Mouse (Mus musculus): Measurements from ENCODE around the gene Elmo2.

DNA sequence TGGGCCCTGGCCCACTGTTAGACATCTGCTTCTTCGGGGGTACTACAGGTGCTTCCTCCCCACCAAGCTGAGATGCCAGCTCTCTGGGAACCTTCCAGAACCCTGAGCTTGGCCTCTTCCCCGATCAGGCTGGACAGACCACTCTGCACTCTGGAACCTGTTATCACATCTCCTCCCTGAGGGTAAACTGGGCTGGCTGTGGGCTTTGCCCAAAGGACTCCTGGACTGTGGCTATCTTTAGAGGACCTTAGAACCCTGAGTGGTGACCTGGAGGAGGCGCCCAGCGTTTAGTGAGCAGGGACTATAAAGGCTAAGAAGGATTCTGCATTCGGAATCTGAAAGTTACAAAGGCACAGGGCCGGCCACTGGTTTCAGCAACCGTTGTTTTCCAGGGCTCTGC is 41.9 kb downstream of the Elmo2 start:
- TF ChIP-seq EP300 (IDR thresholded peaks at IDR 0.05; ENCODE audit: insufficient read depth, low read depth, low read length) (no peak), CTCF (IDR thresholded peaks at IDR 0.05; ENCODE audit: low read depth, low read length) (no peak)

Data from ES-Bruce4 (cell line).